Mouse (Mus musculus) intestine, postnatal 0 days (tissue): ENCODE measurements at regions not wholly inside any gene's neighbourhood (a gene's known extent, or its start where the extent isn't known, plus 50 kb on each side); places are given as distances from the start of the nearest gene placed in this dataset.
"Not testable (repeated sequence)": the region's sequence is repeated elsewhere in the genome, so short reads cannot be mapped to it uniquely, and the experiment has no call there.

ENCODE experiments used
- ATAC-seq: fragments of 200-750 bp; cut with Nextera tagmentation; 2 replicates; pipeline ENCODE4 v1.8.0; 2017; ENCODE audit warnings: mild to moderate bottlenecking, moderate TSS enrichment, moderate library complexity
- H3K27ac ChIP-seq: fragments of 300-500 bp; sonication (generic); 2 replicates; pipeline ENCODE4 v1.5.1; 2014; ENCODE audit warnings: mild to moderate bottlenecking, low read depth, low read length, moderate library complexity
- H3K27me3 ChIP-seq: fragments of 300-500 bp; sonication (generic); replicated peaks from 2 replicates; pipeline ENCODE4 v1.6.1; 2014; ENCODE audit warnings: low read length, mixed read lengths; ENCODE audit not compliant: control insufficient read depth, insufficient read depth
- H3K36me3 ChIP-seq: fragments of 300-500 bp; sonication (generic); 2 replicates; pipeline ENCODE4 v1.6.1; 2014; ENCODE audit warnings: mild to moderate bottlenecking, moderate library complexity; ENCODE audit not compliant: control insufficient read depth, insufficient read depth
- H3K4me1 ChIP-seq: fragments of 300-500 bp; sonication (generic); replicated peaks from 2 replicates; pipeline ENCODE4 v1.6.1; 2014; ENCODE audit warnings: antibody characterized with exemption, low read length, mixed read lengths; ENCODE audit not compliant: control insufficient read depth, insufficient read depth
- H3K4me2 ChIP-seq: fragments of 300-500 bp; sonication (generic); replicated peaks from 2 replicates; pipeline ENCODE4 v1.6.1; 2014; ENCODE audit warnings: low read depth, mild to moderate bottlenecking, moderate library complexity
- H3K4me3 ChIP-seq: fragments of 300-500 bp; sonication (generic); 2 replicates; pipeline ENCODE4 v1.5.1; 2014; ENCODE audit warnings: low read depth, low read length
- H3K9ac ChIP-seq: fragments of 300-500 bp; sonication (generic); 2 replicates; pipeline ENCODE4 v1.6.1; 2014; ENCODE audit warnings: mild to moderate bottlenecking, low read depth, low read length
- H3K9me3 ChIP-seq: fragments of 300-500 bp; sonication (generic); 2 replicates; pipeline ENCODE4 v1.6.1; 2016; ENCODE audit warnings: mixed run types; ENCODE audit not compliant: control insufficient read depth
- CTCF ChIP-seq: sonication (generic); IDR thresholded peaks from 2 replicates; pipeline ENCODE4 v1.5.1; 2016; ENCODE audit warnings: low read depth, mild to moderate bottlenecking, control low read depth, antibody characterized with exemption, moderate library complexity
- WGBS: fragments of 180-500 bp; shearing (Covaris S2); extraction: QIAGEN DNeasy Blood & Tissue Kit; methylation state at CpG from one replicate; pipeline ENCODE4 v1.1.7; 2014; 5-methylcytosine and 5-hydroxymethylcytosine counted together

DNA sequence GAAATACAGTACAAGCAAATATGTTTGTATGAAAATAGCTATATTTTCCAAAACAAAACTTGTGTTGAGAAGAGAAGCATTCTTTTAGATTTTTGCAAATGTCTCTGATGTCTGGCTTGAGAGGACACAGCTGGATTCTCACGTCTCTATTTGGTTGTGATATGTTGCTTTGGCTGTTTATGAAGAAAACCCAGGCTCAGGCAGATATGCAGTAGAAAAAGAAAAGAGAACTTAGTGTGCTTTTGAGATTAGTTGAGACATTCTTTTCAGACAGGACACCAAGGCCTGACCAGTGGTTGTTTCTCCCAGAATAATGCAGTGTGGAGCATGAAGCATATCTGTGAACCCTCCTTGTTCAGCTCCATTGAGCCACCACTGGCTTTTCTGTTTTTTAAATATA lies 178.8 kb upstream of the Mamld1 start:
- Histone ChIP-seq H3K4me1 (no peaks in the 10 kb centered on the region), H3K9ac (no peak overlapping the region), H3K4me2 (no peak overlapping the region), H3K9me3 (no peaks in the 10 kb centered on the region), H3K4me3 (no peak overlapping the region), H3K27ac (no peak overlapping the region), H3K27me3 (no peaks in the 10 kb centered on the region), H3K36me3 (no peaks in the 10 kb centered on the region)
- ATAC-seq = no peak
- TF ChIP-seq CTCF = no peak
- 61% methylated on average over 1 of the region's 1 CpGs for WGBS

DNA sequence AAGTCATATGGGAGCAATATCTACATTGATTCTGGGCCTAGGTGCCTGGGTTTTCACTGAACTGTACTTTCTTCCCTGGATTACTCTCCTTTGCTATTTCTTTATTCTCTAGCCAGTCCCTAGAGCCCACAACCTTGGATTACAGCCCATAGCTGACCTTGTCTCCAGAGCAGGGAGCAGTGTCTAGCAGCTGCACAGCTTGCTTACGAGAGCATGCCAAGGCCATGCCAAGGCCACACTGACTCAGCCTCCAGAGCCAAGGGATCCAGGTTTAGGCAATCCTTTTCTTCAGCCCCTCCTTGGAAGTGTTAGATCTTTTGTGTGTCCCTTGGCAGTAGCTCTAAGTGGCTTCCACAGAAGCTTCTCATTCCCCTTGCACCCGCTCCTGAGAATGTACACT lies 168.7 kb upstream of the Mamld1 start:
- WGBS = 83% methylated on average over 2 of the region's 2 CpGs
- no peak for TF ChIP-seq CTCF

DNA sequence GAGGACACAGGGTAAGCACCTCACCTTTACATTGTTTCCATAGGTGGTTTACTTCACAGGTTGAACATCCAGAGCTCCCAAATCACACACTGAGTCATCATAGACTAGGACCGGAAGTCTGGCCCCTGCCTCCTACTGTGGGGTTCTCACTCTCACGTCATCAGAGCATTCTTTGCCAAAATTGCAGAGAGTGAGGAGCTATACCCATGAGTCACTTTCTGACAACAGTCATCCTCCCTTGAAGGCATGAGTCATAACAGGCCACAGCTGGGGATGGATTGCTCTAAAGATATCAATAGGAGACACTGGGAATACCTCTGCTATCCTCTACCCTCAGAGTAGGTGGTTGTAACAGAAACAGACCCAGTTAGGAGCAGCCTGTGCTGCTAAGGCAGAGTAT lies 166.6 kb upstream of the Mamld1 start:
- Histone ChIP-seq H3K4me2 (no peak overlapping the region), H3K4me1 (no peaks in the 10 kb centered on the region), H3K4me3 (no peak overlapping the region), H3K9ac (no peak overlapping the region), H3K36me3 (no peaks in the 10 kb centered on the region), H3K27ac (no peak overlapping the region), H3K9me3 (no peaks in the 10 kb centered on the region), H3K27me3 (no peaks in the 10 kb centered on the region)
- 67% methylated on average over 2 of the region's 2 CpGs for WGBS
- no peak for ATAC-seq
- no peak for TF ChIP-seq CTCF

More for the DNA sequence above, 168.7 kb upstream of the Mamld1 start:
- no peak overlapping the region for H3K4me3 ChIP-seq
- no peaks in the 10 kb centered on the region for H3K9me3 ChIP-seq
- H3K36me3 ChIP-seq = no peaks in the 10 kb centered on the region
- no peak overlapping the region for H3K27ac ChIP-seq
- H3K4me2 ChIP-seq = no peak overlapping the region
- H3K9ac ChIP-seq = no peak overlapping the region
- ATAC-seq = no peak
- H3K27me3 ChIP-seq = no peaks in the 10 kb centered on the region
- no peaks in the 10 kb centered on the region for H3K4me1 ChIP-seq

DNA sequence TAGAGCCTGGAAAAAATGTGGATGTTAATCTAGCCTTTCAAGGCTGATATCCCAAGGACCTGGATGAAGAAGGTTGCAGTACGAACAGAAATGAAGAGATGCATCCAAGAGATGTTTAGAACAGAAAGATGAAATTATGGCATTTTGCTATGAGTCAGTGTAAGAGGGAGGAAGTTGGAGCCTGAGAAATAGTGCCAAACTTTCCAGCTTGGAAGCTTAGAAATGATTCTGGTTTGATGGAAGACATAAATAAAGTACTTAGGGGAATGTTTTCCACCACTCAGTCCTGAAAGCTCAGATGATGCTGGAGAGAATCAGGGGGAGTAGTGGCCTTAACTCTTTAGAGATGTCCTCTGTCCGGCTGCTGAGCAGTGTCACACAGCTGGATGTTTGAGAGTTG lies 155.5 kb upstream of the Mamld1 start:
- no peaks in the 10 kb centered on the region for H3K27me3 ChIP-seq
- TF ChIP-seq CTCF = no peak
- H3K4me1 ChIP-seq = no peaks in the 10 kb centered on the region
- H3K27ac ChIP-seq = no peak overlapping the region
- no peak overlapping the region for H3K4me2 ChIP-seq
- WGBS = 81% methylated on average over 2 of the region's 2 CpGs
- ATAC-seq = no peak
- H3K4me3 ChIP-seq = no peak overlapping the region
- H3K9me3 ChIP-seq = no peaks in the 10 kb centered on the region
- no peaks in the 10 kb centered on the region for H3K36me3 ChIP-seq
- no peak overlapping the region for H3K9ac ChIP-seq

DNA sequence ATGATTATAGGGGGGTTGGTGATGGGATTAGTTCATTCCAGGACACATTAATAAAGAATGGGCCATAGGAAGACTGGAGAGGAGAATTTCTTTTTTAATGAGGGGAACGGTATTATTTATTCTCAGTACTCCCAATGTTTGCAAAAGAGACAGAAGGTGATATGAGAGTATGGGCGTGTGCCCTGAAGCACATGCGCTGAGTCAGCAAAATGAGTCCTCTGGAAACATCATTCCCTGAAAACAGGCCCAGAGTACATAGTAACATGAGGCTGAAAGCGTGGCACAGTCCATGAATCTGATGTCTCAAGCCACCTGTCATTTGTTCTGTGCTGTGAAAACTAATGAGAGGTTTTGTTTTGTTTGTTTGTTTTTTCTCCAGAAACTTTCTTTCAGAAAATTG lies 154.5 kb upstream of the Mamld1 start:
- H3K9me3 ChIP-seq = no peaks in the 10 kb centered on the region
- no peaks in the 10 kb centered on the region for H3K4me1 ChIP-seq
- ATAC-seq = no peak
- TF ChIP-seq CTCF = no peak
- no peak overlapping the region for H3K27ac ChIP-seq
- no peaks in the 10 kb centered on the region for H3K36me3 ChIP-seq
- no peaks in the 10 kb centered on the region for H3K27me3 ChIP-seq
- H3K9ac ChIP-seq = no peak overlapping the region
- no peak overlapping the region for H3K4me2 ChIP-seq
- 68% methylated on average over 4 of the region's 4 CpGs for WGBS
- no peak overlapping the region for H3K4me3 ChIP-seq

DNA sequence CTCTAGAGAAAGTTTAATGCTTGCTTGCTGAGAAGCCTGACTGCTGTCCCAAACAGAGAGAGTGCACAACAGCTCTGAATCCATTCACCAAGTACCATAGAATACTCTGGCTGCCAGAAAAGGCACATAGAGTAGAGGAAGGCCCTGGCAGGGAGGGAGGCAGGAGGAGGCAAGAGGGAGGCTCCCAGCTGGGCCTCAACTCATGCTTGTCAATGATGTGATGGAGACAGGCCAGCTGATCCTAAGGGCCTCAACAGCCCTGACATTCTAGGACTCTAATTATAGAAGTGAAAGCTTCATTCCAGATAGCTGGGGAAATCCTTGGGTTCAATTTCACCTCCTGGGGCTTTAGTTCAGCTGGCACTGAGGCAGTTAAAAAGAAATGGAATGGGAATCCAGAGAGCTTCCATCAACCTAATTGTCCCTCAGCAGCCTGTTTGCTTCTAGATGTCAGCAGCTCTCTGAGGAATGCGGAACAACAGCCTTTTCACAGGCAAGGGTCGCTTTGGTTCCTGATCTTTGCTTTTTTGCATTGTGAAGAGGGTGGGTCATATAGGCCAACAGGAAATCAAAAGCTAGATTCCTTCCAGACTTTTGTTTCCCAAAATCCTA lies 152.8 kb upstream of the Mamld1 start:
- no peaks in the 10 kb centered on the region for H3K36me3 ChIP-seq
- H3K4me1 ChIP-seq = no peaks in the 10 kb centered on the region
- TF ChIP-seq CTCF = no peak
- H3K9me3 ChIP-seq = no peaks in the 10 kb centered on the region
- H3K4me3 ChIP-seq = no peak overlapping the region
- H3K9ac ChIP-seq = no peak overlapping the region
- H3K4me2 ChIP-seq = no peak overlapping the region
- ATAC-seq = no peak
- no peaks in the 10 kb centered on the region for H3K27me3 ChIP-seq
- no peak overlapping the region for H3K27ac ChIP-seq
- 47% methylated on average over 2 of the region's 2 CpGs for WGBS

DNA sequence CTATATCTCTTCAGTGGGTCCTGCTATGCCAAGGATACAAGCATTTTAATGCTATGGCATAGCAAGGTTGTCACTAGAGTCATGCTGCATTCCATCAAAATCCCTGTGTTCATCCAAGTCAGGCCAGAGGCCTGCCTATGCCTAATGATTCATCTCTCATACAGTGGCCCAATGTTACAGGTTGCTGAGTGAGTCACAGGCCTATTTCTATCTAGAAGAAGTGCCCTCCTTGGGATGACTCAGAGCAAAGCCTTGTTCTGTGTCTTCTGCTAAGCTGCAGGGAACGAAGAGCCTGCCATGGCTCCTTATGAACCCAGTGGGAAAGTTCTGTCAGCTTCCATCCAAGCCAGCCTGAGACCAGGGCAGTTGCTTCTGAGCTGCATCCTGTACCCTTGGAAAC lies 151.2 kb upstream of the Mamld1 start:
- H3K4me1 ChIP-seq, H3K27ac ChIP-seq, H3K27me3 ChIP-seq, H3K9me3 ChIP-seq, H3K4me2 ChIP-seq, H3K36me3 ChIP-seq, H3K4me3 ChIP-seq, ATAC-seq, H3K9ac ChIP-seq: not testable (repeated sequence)
- 79% methylated on average over 1 of the region's 1 CpGs for WGBS
